Mouse (Mus musculus): ENCODE measurements at regions not wholly inside any gene's neighbourhood (a gene's known extent, or its start where the extent isn't known, plus 50 kb on each side); places are given as distances from the start of the nearest gene placed in this dataset.
"Not testable (repeated sequence)": the region's sequence is repeated elsewhere in the genome, so short reads cannot be mapped to it uniquely, and the experiment has no call there.

- no peak for DNase-seq (ENCODE audit: low spot score)
These were observed 499.3 kb upstream of the 4930578C19Rik start for GRCm38 (mm10) chrX:18960465-18960864.

- no peak for DNase-seq (ENCODE audit: low spot score)
These were observed 481.4 kb upstream of the 4930578C19Rik start for GRCm38 (mm10) chrX:18942612-18943011.

GRCm38 (mm10) chrX:18933340-18933739 lies 472.1 kb upstream of the 4930578C19Rik start:
- DNase-seq (ENCODE audit: low spot score), result no peak

GRCm38 (mm10) chrX:18923084-18923483 lies 461.9 kb upstream of the 4930578C19Rik start:
- no peak for DNase-seq (ENCODE audit: low spot score)

GRCm38 (mm10) chrX:18921366-18922092 lies 460.3 kb upstream of the 4930578C19Rik start:
- DNase-seq (ENCODE audit: low spot score), result no peak

GRCm38 (mm10) chrX:18882784-18883171 lies 421.6 kb upstream of the 4930578C19Rik start:
- DNase-seq (ENCODE audit: low spot score), result no peak

GRCm38 (mm10) chrX:18882088-18882783 lies 421.0 kb upstream of the 4930578C19Rik start:
- DNase-seq (ENCODE audit: low spot score), result peak; percentile 44

- DNase-seq (ENCODE audit: low spot score), result no peak
These were observed 414.5 kb upstream of the 4930578C19Rik start for GRCm38 (mm10) chrX:18875734-18876133.

- DNase-seq (ENCODE audit: low spot score), result no peak
These were observed 412.9 kb upstream of the 4930578C19Rik start for GRCm38 (mm10) chrX:18874051-18874450.

- DNase-seq (ENCODE audit: low spot score), result no peak
These were observed 377.5 kb upstream of the 4930578C19Rik start for GRCm38 (mm10) chrX:18838668-18839067.

- DNase-seq (ENCODE audit: low spot score), result not testable (repeated sequence)
These were observed 363.8 kb upstream of the 4930578C19Rik start for GRCm38 (mm10) chrX:18824971-18825370.

- DNase-seq (ENCODE audit: low spot score), result no peak
These were observed 353.3 kb upstream of the 4930578C19Rik start for GRCm38 (mm10) chrX:18814441-18814973.
